Mouse (Mus musculus) liver, embryonic 12.5 days (tissue): ENCODE data around the gene Nhlh2. TPM values are rescaled to one million over a fixed set of nuclear protein-coding genes. Genes with fewer than 3 reads are reported as not detected.

Experiments
- ATAC-seq: fragments of 200-750 bp; cut with Nextera tagmentation; 2 replicates; pipeline ENCODE4 v1.8.0; 2017; ENCODE audit warnings: moderate number of reproducible peaks, mild to moderate bottlenecking, moderate library complexity
- H3K27ac ChIP-seq: fragments of 300-500 bp; sonication (generic); 2 replicates; pipeline ENCODE4 v1.5.1; 2016; ENCODE audit warnings: mild to moderate bottlenecking
- H3K27me3 ChIP-seq: fragments of 300-500 bp; sonication (generic); replicated peaks from 2 replicates; pipeline ENCODE4 v1.6.1; 2016; ENCODE audit warnings: mild to moderate bottlenecking, moderate library complexity
- H3K36me3 ChIP-seq: fragments of 300-500 bp; sonication (generic); 2 replicates; pipeline ENCODE4 v1.6.1; 2016; ENCODE audit warnings: mild to moderate bottlenecking, moderate library complexity
- H3K4me1 ChIP-seq: fragments of 300-500 bp; sonication (generic); 2 replicates; pipeline ENCODE4 v1.6.1; 2016
- H3K4me2 ChIP-seq: fragments of 300-500 bp; sonication (generic); 2 replicates; pipeline ENCODE4 v1.6.1; 2016; ENCODE audit warnings: mild to moderate bottlenecking, moderate library complexity
- H3K4me3 ChIP-seq: fragments of 300-500 bp; sonication (generic); 2 replicates; pipeline ENCODE4 v1.5.1; 2016; ENCODE audit warnings: mild to moderate bottlenecking, moderate library complexity
- H3K9ac ChIP-seq: fragments of 300-500 bp; sonication (generic); 2 replicates; pipeline ENCODE4 v1.6.1; 2016; ENCODE audit warnings: mild to moderate bottlenecking, moderate library complexity
- H3K9me3 ChIP-seq: fragments of 300-500 bp; sonication (generic); replicated peaks from 2 replicates; pipeline ENCODE4 v1.6.1; 2016; ENCODE audit warnings: mild to moderate bottlenecking, moderate library complexity
- WGBS: fragments of 180-500 bp; shearing (Covaris S2); methylation state at CpG from one replicate; pipeline ENCODE4 v1.1.7; 2016; ENCODE audit not compliant: insufficient replicate concordance; 5-methylcytosine and 5-hydroxymethylcytosine counted together
- polyA plus RNA-seq: library from polyadenylated mRNA; unstranded; fragments of >200 nt; fragmentation: Nextera tagmentation; extraction: Ambion mirVana; gene quantifications from 2 replicates; pipeline ENCODE4 v1.2.1, GENCODE M21; 2016

Gene Nhlh2
- polyA plus RNA-seq, 1 experiment from 2014 or later: not detected

GRCm38 (mm10) chr3:102063273-102064120 is 53.6 kb downstream of the Nhlh2 start:
- Histone ChIP-seq H3K4me2 (no peak overlapping the region), H3K9ac (no peak overlapping the region; the same call in 1 of the 2 replicates), H3K27ac (0 out of 2 replicates have a peak overlapping the region, but pooled peaks have one; percentile 17), H3K4me1 (peaks cover 31% of the 10 kb centered on the region), H3K9me3 (no peaks in the 10 kb centered on the region), H3K36me3 (no peaks in the 10 kb centered on the region), H3K4me3 (no peak overlapping the region), H3K27me3 (0 out of 2 replicates have a peak, but pooled peaks cover 7% of the 10 kb centered on the region)
- WGBS: 65% methylated on average over 10 of the region's 10 CpGs
- ATAC-seq: no peak

GRCm38 (mm10) chr3:102064566-102064965 is 54.7 kb downstream of the Nhlh2 start:
- H3K27ac ChIP-seq: no peak overlapping the region
- H3K4me3 ChIP-seq: no peak overlapping the region
- H3K27me3 ChIP-seq: 0 out of 2 replicates have a peak, but pooled peaks cover 7% of the 10 kb centered on the region
- H3K9ac ChIP-seq: no peak overlapping the region
- WGBS: 58% methylated on average over 6 of the region's 6 CpGs
- H3K4me2 ChIP-seq: no peak overlapping the region
- no peaks in the 10 kb centered on the region for H3K36me3 ChIP-seq
- no peaks in the 10 kb centered on the region for H3K9me3 ChIP-seq
- ATAC-seq: no peak
- H3K4me1 ChIP-seq: peaks cover 31% of the 10 kb centered on the region

Other genes starting within 250 kb of the Nhlh2 start
- 0.07 and 0.11 TPM in 2 replicates for gene Mab21l3, start 161.1 kb upstream of the Nhlh2 start, polyA plus RNA-seq
- 1.6 and 1.8 TPM in 2 replicates for gene Slc22a15, start 85.6 kb upstream of the Nhlh2 start, polyA plus RNA-seq
- gene Casq2, start 76.3 kb downstream of the Nhlh2 start, polyA plus RNA-seq: 0.60 and 0.98 TPM in 2 replicates
- 70.5 and 76.3 TPM in 2 replicates for gene Vangl1, start 194.6 kb downstream of the Nhlh2 start, polyA plus RNA-seq